Mouse (Mus musculus) liver, embryonic 12.5 days (tissue): ENCODE measurements around the gene Wdr53. TPM values are rescaled to one million over a fixed set of nuclear protein-coding genes. Genes with fewer than 3 reads are reported as not detected.
"Not testable (repeated sequence)": the region's sequence is repeated elsewhere in the genome, so short reads cannot be mapped to it uniquely, and the experiment has no call there.

Experiments
- ATAC-seq: fragments of 200-750 bp; cut with Nextera tagmentation; 2 replicates; pipeline ENCODE4 v1.8.0; 2017; ENCODE audit warnings: moderate number of reproducible peaks, mild to moderate bottlenecking, moderate library complexity
- H3K27ac ChIP-seq: fragments of 300-500 bp; sonication (generic); 2 replicates; pipeline ENCODE4 v1.5.1; 2016; ENCODE audit warnings: mild to moderate bottlenecking
- H3K27me3 ChIP-seq: fragments of 300-500 bp; sonication (generic); replicated peaks from 2 replicates; pipeline ENCODE4 v1.6.1; 2016; ENCODE audit warnings: mild to moderate bottlenecking, moderate library complexity
- H3K36me3 ChIP-seq: fragments of 300-500 bp; sonication (generic); 2 replicates; pipeline ENCODE4 v1.6.1; 2016; ENCODE audit warnings: mild to moderate bottlenecking, moderate library complexity
- H3K4me1 ChIP-seq: fragments of 300-500 bp; sonication (generic); 2 replicates; pipeline ENCODE4 v1.6.1; 2016
- H3K4me2 ChIP-seq: fragments of 300-500 bp; sonication (generic); 2 replicates; pipeline ENCODE4 v1.6.1; 2016; ENCODE audit warnings: mild to moderate bottlenecking, moderate library complexity
- H3K4me3 ChIP-seq: fragments of 300-500 bp; sonication (generic); 2 replicates; pipeline ENCODE4 v1.5.1; 2016; ENCODE audit warnings: mild to moderate bottlenecking, moderate library complexity
- H3K9ac ChIP-seq: fragments of 300-500 bp; sonication (generic); 2 replicates; pipeline ENCODE4 v1.6.1; 2016; ENCODE audit warnings: mild to moderate bottlenecking, moderate library complexity
- H3K9me3 ChIP-seq: fragments of 300-500 bp; sonication (generic); replicated peaks from 2 replicates; pipeline ENCODE4 v1.6.1; 2016; ENCODE audit warnings: mild to moderate bottlenecking, moderate library complexity
- WGBS: fragments of 180-500 bp; shearing (Covaris S2); methylation state at CpG from one replicate; pipeline ENCODE4 v1.1.7; 2016; ENCODE audit not compliant: insufficient replicate concordance; 5-methylcytosine and 5-hydroxymethylcytosine counted together
- polyA plus RNA-seq: library from polyadenylated mRNA; unstranded; fragments of >200 nt; fragmentation: Nextera tagmentation; extraction: Ambion mirVana; gene quantifications from 2 replicates; pipeline ENCODE4 v1.2.1, GENCODE M21; 2016

Wdr53 gene
- polyA plus RNA-seq, 1 experiment from 2014 or later = 13.0 TPM

DNA sequence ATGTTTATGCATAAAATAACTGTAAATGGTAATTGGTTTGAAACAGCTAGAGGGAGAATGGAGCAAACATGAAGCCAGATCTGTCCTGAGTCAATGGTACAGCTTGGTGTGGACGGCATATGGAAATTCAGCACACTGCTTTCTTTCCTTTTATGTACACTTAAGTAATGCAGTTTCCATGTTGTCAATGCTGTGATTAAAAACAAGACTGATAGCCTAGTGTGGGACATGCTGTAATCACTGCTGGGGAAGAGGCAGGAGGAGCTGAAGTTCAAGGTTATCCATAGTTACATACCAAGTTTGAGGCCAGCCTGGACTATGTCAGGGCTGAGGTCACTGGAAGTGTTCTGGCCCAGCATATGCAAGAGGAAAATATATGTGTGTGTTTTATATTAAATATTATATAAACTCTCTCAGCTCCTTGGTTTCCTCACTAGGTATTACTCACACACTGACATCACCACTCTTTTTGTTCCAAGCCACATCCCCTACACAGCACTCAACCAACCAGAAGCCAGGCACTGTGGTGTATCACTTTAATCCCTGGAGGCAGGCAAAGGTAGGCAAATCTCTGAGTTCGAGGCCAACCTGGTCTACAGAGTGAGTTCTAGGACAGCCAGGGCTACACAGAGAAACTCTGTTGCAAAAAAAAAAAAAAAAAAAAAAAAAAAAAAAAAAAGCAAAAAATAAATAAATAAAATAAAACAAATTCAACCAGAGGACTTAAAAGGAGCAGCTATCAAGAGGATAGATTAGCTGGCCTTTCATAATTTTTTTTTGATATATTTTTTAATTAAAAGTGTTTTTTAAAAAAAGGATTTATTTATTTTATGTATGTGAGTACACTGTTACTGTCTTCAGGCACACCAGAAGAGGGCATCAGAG is 7.4 kb upstream of the Wdr53 start:
- Histone ChIP-seq H3K27me3 (no peaks in the 10 kb centered on the region), H3K27ac (no peak overlapping the region), H3K9me3 (no peaks in the 10 kb centered on the region), H3K4me3 (no peak overlapping the region), H3K4me2 (no peak overlapping the region), H3K36me3 (peaks cover 47% of the 10 kb centered on the region), H3K9ac (no peak overlapping the region), H3K4me1 (peaks cover 14% of the 10 kb centered on the region)
- ATAC-seq = no peak
- WGBS = 73% methylated on average over 2 of the region's 2 CpGs

GRCm38 (mm10) chr16:32243901-32244300 is 3.1 kb upstream of the Wdr53 start:
- Histone ChIP-seq H3K9ac (no peak overlapping the region; the same call in 1 of the 2 replicates), H3K4me2 (peak overlapping the region; percentile 7; the same call in 1 of the 2 replicates)

GRCm38 (mm10) chr16:32246351-32246791 is 656 bp upstream of the Wdr53 start:
- Histone ChIP-seq H3K36me3 (peaks cover 10% of the 10 kb centered on the region), H3K27ac (peak overlapping the region; percentile 97), H3K9me3 (no peaks in the 10 kb centered on the region), H3K4me2 (peak overlapping the region; percentile 88), H3K9ac (peak overlapping the region; percentile 92), H3K27me3 (no peaks in the 10 kb centered on the region), H3K4me1 (peaks cover 38% of the 10 kb centered on the region), H3K4me3 (peak overlapping the region; percentile 88)
- ATAC-seq = peak; percentile 42
- WGBS = under 1% methylated on average over 41 of the region's 41 CpGs

More at GRCm38 (mm10) chr16:32243901-32244300, 3.1 kb upstream of the Wdr53 start:
- WGBS = 87% methylated on average over 3 of the region's 3 CpGs
- peaks cover 14% of the 10 kb centered on the region for H3K36me3 ChIP-seq
- H3K27ac ChIP-seq = no peak overlapping the region
- ATAC-seq = no peak
- H3K4me3 ChIP-seq = no peak overlapping the region
- H3K4me1 ChIP-seq = peaks cover 38% of the 10 kb centered on the region
- H3K27me3 ChIP-seq = no peaks in the 10 kb centered on the region
- no peaks in the 10 kb centered on the region for H3K9me3 ChIP-seq

DNA sequence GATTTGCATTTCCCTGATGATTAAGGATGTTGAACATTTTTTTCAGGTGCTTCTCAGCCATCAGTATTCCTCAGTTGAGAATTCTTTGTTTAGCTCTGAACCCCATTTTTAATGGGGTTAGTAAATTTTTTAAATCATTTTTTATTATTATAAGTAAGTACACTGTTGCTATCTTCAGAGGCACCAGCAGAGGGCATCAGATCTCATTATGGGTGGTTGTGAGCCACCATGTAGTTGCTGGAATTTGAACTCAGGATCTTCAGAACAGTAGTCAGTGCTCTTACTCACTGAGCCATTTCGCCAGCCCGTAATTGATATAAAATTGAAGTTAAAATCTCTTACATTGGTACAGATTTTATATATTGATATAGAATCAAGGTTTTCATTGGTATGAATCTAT is 17.2 kb downstream of the Wdr53 start:
- H3K4me1 ChIP-seq, H3K27ac ChIP-seq, H3K36me3 ChIP-seq, H3K9me3 ChIP-seq, H3K4me2 ChIP-seq, H3K4me3 ChIP-seq, H3K27me3 ChIP-seq, H3K9ac ChIP-seq, ATAC-seq: not testable (repeated sequence)
- 60% methylated on average over 2 of the region's 2 CpGs for WGBS

- H3K4me3 ChIP-seq = no peak within 1 kb of the TSS
- no peaks in the 10 kb centered on the region for H3K9me3 ChIP-seq
- 73% methylated on average over 11 of the region's 11 CpGs for WGBS
- H3K4me1 ChIP-seq = peaks cover 2% of the 10 kb centered on the region; the same call in 1 of the 2 replicates
- no peak within 1 kb of the TSS for H3K9ac ChIP-seq
- H3K36me3 ChIP-seq = no peaks in the 10 kb centered on the region
- peaks cover 11% of the 10 kb centered on the region; the same call in 1 of the 2 replicates for H3K27me3 ChIP-seq
- H3K4me2 ChIP-seq = no peak within 1 kb of the TSS
- no peak for ATAC-seq
- no peak within 1 kb of the TSS for H3K27ac ChIP-seq
Measured at GRCm38 (mm10) chr16:32271291-32271690, 24.3 kb downstream of the Wdr53 start, which contains the start of gene Smco1. Gene Smco1 (plus strand): TSS chr16:32271468.

DNA sequence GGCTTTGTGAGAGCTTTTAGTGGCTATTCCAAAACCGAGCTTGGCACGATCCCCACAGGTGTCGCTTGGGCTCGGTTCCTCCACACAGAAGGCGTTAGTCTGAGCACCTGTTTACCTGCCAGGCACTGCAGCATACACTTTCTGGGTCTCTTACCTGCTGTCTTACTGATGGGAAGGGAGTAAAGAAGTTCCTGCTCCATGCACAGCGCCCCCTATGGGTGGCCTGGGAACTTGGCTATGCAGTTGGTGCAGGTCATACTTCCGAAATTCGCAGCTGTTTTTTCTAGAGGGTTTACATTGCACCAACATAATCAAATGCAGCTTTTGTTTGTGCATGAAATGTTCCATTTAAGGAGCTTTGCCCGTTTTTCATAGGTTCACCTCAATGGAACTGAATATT is 26.3 kb downstream of the Wdr53 start:
- 57% methylated on average over 9 of the region's 9 CpGs for WGBS

DNA sequence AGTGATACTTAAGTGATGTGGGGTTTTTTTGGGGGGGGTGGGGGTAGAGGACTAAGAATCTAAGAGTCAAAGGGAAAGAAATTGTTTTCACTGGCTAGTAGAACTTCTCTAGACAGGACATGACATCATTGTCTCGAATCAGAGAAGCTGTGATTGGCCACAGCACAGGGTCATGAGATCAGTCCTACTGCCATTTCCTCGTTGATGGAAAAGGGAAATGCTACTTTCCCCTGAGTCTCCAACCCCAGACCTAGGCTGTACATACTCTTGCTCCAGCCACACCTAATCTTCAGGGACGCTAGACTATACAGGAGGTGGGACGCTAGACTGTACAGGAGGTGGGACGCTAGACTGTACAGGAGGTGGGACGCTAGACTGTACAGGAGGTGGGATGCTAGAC is 28.0 kb downstream of the Wdr53 start:
- Histone ChIP-seq H3K27ac (no peak overlapping the region), H3K9ac (no peak overlapping the region), H3K4me2 (no peak overlapping the region), H3K36me3 (peaks cover 5% of the 10 kb centered on the region), H3K27me3 (peaks cover 5% of the 10 kb centered on the region; the same call in 1 of the 2 replicates), H3K4me3 (no peak overlapping the region), H3K4me1 (peaks cover 22% of the 10 kb centered on the region), H3K9me3 (peaks cover 4% of the 10 kb centered on the region)
- ATAC-seq = no peak
- 73% methylated on average over 6 of the region's 6 CpGs for WGBS

More for the DNA sequence above, 26.3 kb downstream of the Wdr53 start:
- Histone ChIP-seq H3K4me1 (peaks cover 10% of the 10 kb centered on the region), H3K27me3 (peaks cover 6% of the 10 kb centered on the region; the same call in 1 of the 2 replicates), H3K36me3 (no peaks in the 10 kb centered on the region), H3K4me3 (no peak overlapping the region), H3K9ac (no peak overlapping the region), H3K4me2 (no peak overlapping the region), H3K9me3 (no peaks in the 10 kb centered on the region), H3K27ac (no peak overlapping the region)
- ATAC-seq = no peak

- Histone ChIP-seq H3K27ac (no peak overlapping the region), H3K27me3 (peaks cover 5% of the 10 kb centered on the region; the same call in 1 of the 2 replicates), H3K36me3 (peaks cover 13% of the 10 kb centered on the region), H3K4me2 (no peak overlapping the region), H3K9me3 (peaks cover 8% of the 10 kb centered on the region), H3K4me1 (peaks cover 29% of the 10 kb centered on the region), H3K4me3 (no peak overlapping the region), H3K9ac (no peak overlapping the region)
- ATAC-seq = no peak
- 45% methylated on average over 1 of the region's 1 CpGs for WGBS
Measured at GRCm38 (mm10) chr16:32275830-32276229, 28.8 kb downstream of the Wdr53 start.

- peak; percentile 94 for ATAC-seq
- peak within 1 kb of the TSS; percentile 95 for H3K27ac ChIP-seq
- peak within 1 kb of the TSS; percentile 87 for H3K9ac ChIP-seq
- peaks cover 8% of the 10 kb centered on the region for H3K9me3 ChIP-seq
- no peaks in the 10 kb centered on the region for H3K27me3 ChIP-seq
- peaks cover 30% of the 10 kb centered on the region for H3K36me3 ChIP-seq
- peaks cover 43% of the 10 kb centered on the region for H3K4me1 ChIP-seq
- H3K4me2 ChIP-seq = peak within 1 kb of the TSS; percentile 74
- peak within 1 kb of the TSS; percentile 75 for H3K4me3 ChIP-seq
- whole genome bisulfite sequencing = under 1% methylated on average over 75 of the region's 75 CpGs
Measured at GRCm38 (mm10) chr16:32277308-32278256, 30.6 kb downstream of the Wdr53 start, which contains the start of gene Rnf168. Gene Rnf168 (plus strand): TSS chr16:32277459.

DNA sequence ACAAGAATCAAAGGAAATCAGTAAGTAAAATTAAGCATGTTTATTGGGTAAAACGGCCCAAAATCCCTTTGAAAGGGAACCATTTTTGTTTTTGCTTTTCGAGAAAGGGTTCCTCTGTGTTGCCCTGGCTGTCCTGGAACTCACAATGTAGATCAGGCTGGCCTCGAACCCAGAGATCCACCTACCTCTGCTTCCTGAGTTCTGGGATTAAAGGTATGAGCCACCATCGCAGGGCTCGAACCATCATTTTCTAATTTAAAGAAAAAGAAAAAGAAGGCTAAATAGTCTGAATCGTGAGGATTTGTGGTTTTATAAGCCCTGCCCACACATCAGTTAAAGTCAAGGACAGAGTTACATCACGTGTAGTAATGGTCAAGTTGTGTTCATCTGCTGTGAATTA is 31.4 kb downstream of the Wdr53 start:
- peak overlapping the region; percentile 74 for H3K4me2 ChIP-seq
- peaks cover 39% of the 10 kb centered on the region for H3K36me3 ChIP-seq
- H3K27ac ChIP-seq = peak overlapping the region; percentile 95
- H3K9me3 ChIP-seq = peaks cover 8% of the 10 kb centered on the region
- peaks cover 48% of the 10 kb centered on the region for H3K4me1 ChIP-seq
- ATAC-seq = no peak
- H3K9ac ChIP-seq = peak overlapping the region; percentile 87
- no peaks in the 10 kb centered on the region for H3K27me3 ChIP-seq
- 26% methylated on average over 7 of the region's 7 CpGs for WGBS
- H3K4me3 ChIP-seq = peak overlapping the region; percentile 75

DNA sequence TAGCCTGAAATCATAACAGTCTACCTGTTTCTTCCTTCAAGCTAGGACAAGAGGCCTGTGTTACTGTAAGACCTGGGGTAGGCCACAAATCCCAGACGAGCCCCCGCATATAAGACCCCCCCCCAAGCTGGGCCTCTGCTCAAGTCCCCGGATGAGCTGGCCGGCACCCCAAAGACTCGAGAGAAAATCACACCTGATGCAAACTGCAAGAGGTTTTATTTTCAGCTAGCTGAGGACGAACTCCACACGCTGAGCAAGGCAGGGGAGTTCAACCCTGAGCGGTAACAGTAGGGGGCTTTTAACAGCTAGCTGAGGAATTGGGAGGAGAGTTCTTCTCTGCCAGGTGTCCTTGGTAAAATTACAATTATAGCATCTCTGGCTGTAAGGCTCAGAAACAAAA is 33.2 kb downstream of the Wdr53 start:
- Histone ChIP-seq H3K9ac (no peak overlapping the region), H3K27ac (no peak overlapping the region), H3K4me1 (peaks cover 56% of the 10 kb centered on the region), H3K36me3 (peaks cover 57% of the 10 kb centered on the region), H3K27me3 (no peaks in the 10 kb centered on the region), H3K9me3 (peaks cover 8% of the 10 kb centered on the region), H3K4me2 (peak overlapping the region; percentile 74), H3K4me3 (peak overlapping the region; percentile 75)
- no peak for ATAC-seq
- 93% methylated on average over 8 of the region's 8 CpGs for WGBS
